Mouse (Mus musculus) ovary, adult 18-20 months (tissue): ENCODE data around the gene Slco2a1.

Source experiments
- DNase-seq: peaks from one replicate; pipeline ENCODE4 v3.0.0; 2022; ENCODE audit warnings: low spot score, mixed read lengths

Slco2a1 gene

DNA sequence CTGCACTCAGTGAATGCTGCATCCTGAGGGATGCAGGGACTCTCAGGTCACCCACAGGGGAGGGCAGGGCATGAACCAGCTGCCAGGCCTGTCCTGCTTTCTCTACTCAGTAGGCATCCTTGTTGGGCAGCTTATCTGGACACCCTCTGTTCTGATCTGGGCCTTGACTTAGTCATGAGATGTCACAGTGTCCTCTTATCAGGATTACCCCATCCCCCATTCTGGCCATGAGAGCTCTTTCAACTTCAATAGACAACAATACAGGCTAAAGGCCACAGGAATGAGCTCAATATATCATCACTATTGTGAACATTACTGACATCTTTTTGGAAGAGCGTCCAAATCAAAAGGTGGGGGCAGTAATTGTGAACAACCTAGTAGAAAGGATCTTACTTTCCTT, 3.4 kb upstream of the Slco2a1 start:
- peak; percentile 67 for DNase-seq

DNA sequence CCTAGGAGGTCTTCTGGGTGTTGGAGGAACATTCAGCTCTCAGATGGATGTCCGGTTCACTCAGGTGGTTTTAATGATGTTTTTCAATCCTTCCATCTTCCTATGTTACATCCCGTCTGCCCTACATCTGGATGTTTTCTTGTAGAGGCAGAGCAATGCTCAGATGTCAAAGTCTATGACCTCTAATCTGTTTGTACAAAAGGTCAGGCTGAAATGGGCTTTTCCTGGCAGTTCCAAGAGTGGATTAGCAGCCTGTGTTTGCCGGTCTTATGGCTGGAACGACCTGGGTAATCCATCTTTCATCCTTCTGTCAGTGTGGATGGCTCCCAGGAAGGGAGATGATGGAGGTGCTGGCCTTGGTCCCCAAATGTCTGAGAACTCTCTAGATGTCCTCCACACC, 2.6 kb upstream of the Slco2a1 start:
- DNase-seq = no peak

- DNase-seq = no peak
Measured at GRCm38 (mm10) chr9:102990306-102991133, 2.0 kb downstream of the Slco2a1 start.

DNA sequence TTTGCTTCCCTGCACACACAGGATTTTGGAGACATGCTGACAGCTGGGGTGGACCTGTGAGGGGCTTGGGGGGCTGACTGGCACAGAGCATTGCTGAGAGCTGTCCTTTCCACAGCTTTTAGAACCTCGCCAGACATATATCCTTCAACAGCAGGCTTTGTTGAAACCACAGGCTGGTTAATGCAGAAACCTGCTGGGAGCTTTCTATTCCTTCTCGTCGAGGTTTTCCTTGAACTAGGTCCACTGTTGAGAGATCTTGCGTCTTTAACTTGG, 2.6 kb downstream of the Slco2a1 start:
- no peak for DNase-seq

DNA sequence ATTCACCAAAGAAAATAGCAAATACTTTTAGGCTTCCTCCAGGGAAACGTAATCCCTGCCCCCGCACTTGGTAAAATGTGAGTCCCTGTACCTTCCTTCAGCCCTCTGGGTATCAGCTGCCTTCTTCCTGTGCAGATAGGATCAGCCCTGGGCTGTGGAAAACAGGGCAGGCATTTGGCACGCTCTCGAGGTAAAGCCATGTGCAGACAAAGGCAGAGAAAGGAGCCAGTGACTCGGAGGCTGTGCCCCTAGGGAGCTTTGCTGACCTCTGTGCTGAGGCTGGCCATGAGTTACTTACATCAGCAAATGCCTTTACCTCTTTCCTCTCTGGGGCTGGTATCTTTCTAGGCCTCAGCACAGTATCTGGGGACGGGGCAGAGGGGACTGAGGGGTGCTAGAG, 4.4 kb downstream of the Slco2a1 start:
- DNase-seq = peak; percentile 25

GRCm38 (mm10) chr9:102993764-102994163, 5.3 kb downstream of the Slco2a1 start:
- DNase-seq = no peak

DNA sequence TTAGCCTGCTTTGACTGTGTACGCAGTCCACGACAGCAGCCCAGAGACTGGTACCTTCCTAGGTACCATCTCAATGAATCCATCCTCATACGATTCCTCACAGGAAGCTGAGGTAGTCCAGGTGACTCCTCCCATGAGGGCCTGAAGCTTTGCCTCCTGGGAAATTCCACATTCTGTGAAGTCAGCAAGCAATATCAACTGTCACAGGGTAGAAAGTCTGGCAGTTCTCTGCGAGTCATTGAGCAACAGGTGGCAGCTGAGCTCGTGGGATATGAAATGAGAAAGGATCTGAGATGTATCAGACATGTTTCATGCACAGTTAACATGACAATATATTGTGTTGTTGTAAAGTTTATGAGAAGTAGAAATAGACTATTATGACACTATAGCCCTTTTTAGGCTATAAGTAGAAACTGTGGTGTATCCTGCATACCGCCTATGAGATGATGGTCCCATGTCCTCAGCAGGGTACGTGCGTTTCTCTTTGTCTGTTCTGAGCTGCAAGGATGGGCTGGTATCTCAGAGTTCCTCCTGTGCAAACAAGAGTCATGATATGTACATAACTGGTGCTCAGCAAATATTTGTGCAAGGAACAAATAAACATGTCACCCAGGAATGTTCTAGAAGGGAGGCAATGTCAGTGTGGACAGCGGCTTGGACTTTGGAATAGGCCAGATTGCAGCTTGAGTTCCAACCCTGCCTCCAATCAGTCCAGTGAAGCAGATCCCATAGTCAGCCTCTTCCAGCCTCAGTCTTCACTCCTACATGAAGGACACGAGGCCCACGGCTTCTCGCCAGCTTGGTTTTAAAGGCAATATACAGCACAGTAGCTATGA, 7.5 kb downstream of the Slco2a1 start:
- DNase-seq = no peak

- no peak for DNase-seq
Measured at GRCm38 (mm10) chr9:103000384-103000783, 11.9 kb downstream of the Slco2a1 start.

DNA sequence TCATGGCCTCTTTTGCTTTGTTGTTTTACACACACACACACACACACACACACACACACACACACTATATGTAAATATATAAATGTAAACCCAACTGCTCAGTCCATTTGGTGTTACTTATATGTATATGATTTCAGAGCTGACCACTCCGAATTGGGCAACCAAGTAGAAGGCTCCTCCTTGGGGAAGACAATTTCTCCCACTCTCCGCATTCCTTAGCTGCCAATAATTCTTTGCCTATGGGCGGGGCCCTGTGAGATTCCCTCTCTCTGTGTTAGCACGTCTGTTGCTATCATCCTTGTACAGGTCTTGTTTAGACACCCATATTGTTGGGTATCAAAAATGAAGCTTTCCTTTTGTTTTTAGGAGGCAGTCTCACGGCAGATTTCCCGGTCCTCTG, 15.8 kb downstream of the Slco2a1 start:
- no peak for DNase-seq

- DNase-seq = peak; percentile 53
Measured at GRCm38 (mm10) chr9:103007699-103008078, 19.2 kb downstream of the Slco2a1 start.

DNA sequence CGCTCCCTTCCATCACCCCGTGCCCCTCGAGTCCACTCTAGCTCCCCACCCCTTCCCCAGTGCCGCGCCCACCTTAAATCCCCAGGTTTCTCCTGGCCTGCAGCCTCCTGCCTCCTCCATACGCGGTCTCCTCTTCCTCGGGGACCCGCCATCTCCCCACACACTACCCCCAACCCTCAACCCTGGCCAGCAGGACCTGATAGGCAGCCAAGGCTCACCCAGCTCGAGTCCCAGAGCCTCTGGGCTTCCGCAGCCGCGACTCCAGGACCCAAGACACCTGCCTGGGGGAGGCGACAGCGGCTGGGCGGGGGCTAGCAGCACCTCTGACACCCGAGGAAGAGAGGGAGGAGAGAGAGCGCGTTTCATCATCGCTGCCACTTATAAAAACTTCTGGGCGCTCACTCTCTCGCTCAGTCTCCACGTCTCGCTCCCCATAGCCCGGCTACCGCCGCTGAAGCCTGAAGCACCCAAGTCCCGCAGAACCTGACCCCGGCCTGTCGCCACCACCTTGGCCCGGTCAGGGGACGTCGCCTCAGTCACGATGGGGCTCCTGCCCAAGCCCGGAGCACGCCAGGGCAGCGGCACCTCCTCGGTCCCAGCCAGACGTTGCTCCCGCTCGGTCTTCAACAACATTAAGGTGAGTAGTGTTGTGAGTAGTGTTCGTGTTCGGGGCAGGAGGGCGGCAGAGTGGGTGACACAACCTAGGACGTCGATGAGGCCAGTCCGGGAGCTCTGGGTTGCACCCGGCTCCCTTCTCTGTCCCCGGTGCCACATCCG, 19.8 kb downstream of the Slco2a1 start:
- DNase-seq = peak; percentile 12

GRCm38 (mm10) chr9:103010161-103010560, 21.6 kb downstream of the Slco2a1 start:
- DNase-seq = no peak

GRCm38 (mm10) chr9:103013366-103013765, 24.9 kb downstream of the Slco2a1 start:
- DNase-seq = no peak

DNA sequence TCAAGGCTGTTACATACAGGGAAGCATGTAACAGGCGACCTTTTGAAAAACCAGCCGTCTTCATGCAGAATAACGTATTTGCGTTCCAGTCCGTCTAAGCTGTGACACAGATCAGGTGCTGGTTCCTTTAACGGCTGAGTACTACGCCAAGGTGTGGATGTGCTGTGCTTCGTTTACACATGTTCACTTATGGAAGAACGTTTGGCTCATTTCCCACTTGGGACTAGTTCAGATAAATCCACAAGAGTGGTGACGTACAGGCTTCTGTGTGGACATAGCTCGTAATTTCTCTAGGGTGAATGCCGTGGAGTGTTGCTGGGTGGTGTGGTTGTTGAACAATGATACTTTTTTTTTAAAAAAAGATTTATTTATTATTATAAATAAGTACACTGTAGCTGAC, 26.2 kb downstream of the Slco2a1 start:
- DNase-seq = no peak

- no peak for DNase-seq
Measured at GRCm38 (mm10) chr9:103024116-103024515, 35.6 kb downstream of the Slco2a1 start.

DNA sequence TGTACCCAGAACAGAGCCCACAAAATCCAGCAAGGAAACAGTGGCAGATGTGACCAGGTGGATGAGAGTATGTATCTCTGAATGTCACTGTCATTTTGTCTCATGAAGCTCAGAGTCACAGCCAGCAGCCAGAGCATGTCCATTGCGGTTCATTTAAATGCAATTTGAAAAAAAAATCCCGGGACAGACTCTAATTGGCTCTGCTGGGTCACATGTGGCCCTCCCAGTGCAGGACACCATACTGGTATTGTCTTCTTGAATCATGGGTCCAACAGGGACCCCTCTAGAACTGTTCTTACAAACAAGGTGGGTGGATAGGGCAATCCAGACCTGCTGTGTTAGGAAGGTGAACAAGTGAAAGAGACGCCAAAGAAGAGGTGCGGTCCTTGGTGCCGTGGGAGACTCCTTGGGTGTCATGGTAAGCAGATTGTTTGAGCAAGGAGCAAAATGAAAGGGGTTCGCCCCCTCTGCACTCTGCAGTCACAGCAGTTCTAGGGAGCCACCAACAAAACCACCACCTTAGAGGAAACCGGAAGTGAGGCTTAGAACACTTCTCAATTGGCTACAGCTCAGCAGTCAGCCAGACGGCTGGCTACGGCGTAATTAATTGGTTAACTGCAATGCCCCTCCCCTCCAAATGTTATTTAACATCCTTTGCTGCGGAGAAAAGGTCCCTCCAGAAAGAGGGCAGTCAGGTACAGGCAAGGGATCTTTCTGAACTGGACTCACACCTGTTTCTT, 38.8 kb downstream of the Slco2a1 start:
- no peak for DNase-seq

- no peak for DNase-seq
Measured at GRCm38 (mm10) chr9:103029012-103029411, 40.5 kb downstream of the Slco2a1 start.

GRCm38 (mm10) chr9:103030041-103030440, 41.5 kb downstream of the Slco2a1 start:
- no peak for DNase-seq

DNA sequence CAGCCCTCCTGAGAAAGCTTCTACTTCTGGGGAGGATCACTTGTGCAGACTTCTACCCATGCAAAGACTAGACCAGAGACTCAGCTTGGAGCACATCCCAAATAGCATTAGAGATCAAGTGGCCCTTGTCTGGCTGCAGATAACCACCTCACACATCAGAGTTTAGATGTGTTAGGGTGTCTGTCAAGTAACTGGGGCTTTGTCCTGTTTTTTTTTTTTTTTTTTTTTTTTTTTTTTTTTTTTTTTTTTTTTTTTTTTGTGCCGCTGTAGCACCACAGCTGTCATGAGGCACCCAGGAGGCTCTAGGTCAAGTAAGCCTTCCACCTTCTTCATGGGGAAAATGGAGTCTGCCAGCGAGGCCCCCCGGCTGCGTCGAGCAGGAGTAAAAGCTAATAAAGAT, 42.7 kb downstream of the Slco2a1 start:
- no peak for DNase-seq

DNA sequence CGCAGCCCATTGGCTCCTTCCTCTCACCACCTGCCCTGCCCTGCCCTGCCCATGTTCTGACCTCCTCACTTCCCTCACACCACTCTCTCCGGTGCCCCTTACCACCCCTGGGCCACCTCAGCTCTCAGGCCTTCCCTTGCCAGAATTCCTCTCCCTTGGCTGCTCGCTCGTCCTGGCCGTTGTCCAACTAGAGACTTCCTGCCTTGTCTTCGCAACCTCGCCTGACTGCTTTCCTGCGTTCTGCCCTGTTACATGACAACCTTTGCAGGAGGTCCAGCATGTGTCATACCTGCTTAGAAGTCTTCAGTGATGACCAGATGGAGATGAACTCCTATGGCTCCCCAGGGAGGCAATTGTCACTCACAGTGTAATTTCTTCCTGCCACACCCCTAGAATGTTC, 43.7 kb downstream of the Slco2a1 start:
- peak; percentile 10 for DNase-seq

- no peak for DNase-seq
Measured at GRCm38 (mm10) chr9:103033381-103033780, 44.9 kb downstream of the Slco2a1 start.

DNA sequence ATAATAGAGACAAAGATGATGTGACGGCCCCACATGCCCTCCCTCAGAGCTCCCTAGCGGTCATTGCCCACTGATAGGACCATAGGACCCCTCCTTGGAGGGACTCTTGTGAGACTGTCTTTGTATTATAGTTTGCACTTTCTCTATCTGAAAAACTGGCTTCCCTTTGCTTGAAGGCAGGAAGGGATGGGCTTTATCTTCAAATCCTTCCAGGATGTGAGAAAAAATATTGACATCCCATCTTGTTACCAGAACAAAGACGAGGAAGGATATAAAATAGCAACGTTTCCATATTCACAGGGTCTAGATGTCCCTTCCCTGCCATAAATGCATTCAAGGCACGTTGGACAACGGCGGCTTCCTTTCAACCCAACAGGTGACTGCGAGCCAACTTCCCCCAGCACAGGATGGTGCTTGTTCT, 48.5 kb downstream of the Slco2a1 start:
- no peak for DNase-seq
